ENCODE assay signal across 14 mouse cellular contexts in the genomic region with DNA sequence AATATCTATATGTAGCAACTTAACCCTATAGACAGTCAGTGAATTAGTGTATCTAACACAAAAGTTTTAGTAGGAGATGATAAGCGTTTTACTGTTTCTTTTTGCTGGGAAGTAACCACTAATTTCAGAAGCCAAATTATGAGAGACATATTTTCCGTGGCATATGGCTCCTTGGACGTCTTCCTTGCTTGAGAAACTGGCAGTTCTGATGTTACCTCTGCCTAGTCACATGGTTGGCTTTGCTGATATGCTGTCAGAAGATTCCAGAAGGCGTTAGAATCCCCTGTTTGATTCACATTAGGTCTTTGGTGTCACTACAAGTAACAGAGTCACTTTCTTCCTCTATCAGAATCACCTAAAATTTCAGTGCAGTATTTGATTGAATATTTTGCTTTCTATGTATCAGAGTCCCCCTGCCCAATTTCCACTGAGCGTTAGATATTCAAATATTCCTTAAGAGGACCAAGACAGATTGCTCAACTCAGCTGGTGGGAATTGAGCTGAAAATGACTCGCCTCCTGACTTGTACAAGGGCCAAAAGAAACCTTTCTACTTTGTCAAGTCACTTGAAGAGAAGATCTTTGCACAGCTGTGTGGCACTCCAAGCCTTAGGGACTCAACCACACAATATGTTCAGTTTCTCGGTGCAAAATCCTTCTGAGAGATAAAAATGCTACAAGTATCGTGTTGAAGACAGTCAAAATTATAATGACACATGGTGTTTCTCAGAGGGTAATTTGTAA.
DNase-seq lines count a peak whose midpoint lies in the region; ATAC-seq and TF ChIP-seq lines count a peak whose summit lies in the region.
"Had no signal": no experiment of that assay in that cellular context is flagged by ENCODE, and none has a peak within 500 bp of the region (broad histone marks: within the 10 kb centered on the region; RNA-seq: fewer than 3 reads in every experiment).

No protein-coding gene starts in this region.

- H3K9me3 ChIP-seq in MEL (replicated peaks; ENCODE audit: insufficient read depth, low read length), result no peaks in the 10 kb centered on the region
- H3K9me3 ChIP-seq: embryonic facial prominence, embryonic 13.5 days; liver, embryonic 13.5 days; neural tube, embryonic 13.5 days had no signal

- no peak for TF ChIP-seq RAD21 in MEL (IDR thresholded peaks at IDR 0.05; ENCODE audit: low read depth, low read length)

- WGBS in cerebellum, adult 2 months, result 19% methylated on average over 8 of the region's 8 CpGs

- H3K4me3 ChIP-seq in MEL (ENCODE audit: control insufficient read depth in 1 of 2, insufficient read depth in 1 of 2, low read depth in 2 of 2, low read length in 2 of 2), result no peak overlapping the region; a peak in 1 of 4 replicates
- no peak overlapping the region for H3K4me3 ChIP-seq in cerebellum, adult 2 months (replicated peaks; ENCODE audit: insufficient read depth, low read depth, low read length)
- H3K4me3 ChIP-seq: embryonic facial prominence, embryonic 13.5 days; liver, embryonic 13.5 days; neural tube, embryonic 13.5 days had no signal

- H3K36me3 ChIP-seq in MEL (ENCODE audit: control insufficient read depth in 1 of 2, insufficient read depth in 2 of 2, low read length in 2 of 2), result peaks cover 0 to 3% of the 10 kb centered on the region in 2 experiments; a peak in 2 of 4 replicates
- H3K36me3 ChIP-seq: embryonic facial prominence, embryonic 13.5 days; liver, embryonic 13.5 days; neural tube, embryonic 13.5 days had no signal

- H3K9ac ChIP-seq in MEL (ENCODE audit: control insufficient read depth, low read depth, low read length, poor library complexity, severe bottlenecking), result no peak overlapping the region
- H3K9ac ChIP-seq: embryonic facial prominence, embryonic 13.5 days; liver, embryonic 13.5 days; neural tube, embryonic 13.5 days had no signal

- H3K4me1 ChIP-seq in MEL (ENCODE audit: control insufficient read depth in 1 of 2, insufficient read depth in 2 of 2, low read length in 2 of 2), result peaks cover 0 to 18% of the 10 kb centered on the region in 2 experiments; a peak in 2 of 4 replicates
- peaks cover 9% of the 10 kb centered on the region; the same call in 1 of the 2 replicates for H3K4me1 ChIP-seq in cerebellum, adult 2 months (ENCODE audit: control insufficient read depth, insufficient read depth, low read length)
- H3K4me1 ChIP-seq: embryonic facial prominence, embryonic 13.5 days; liver, embryonic 13.5 days; neural tube, embryonic 13.5 days had no signal

- no peak for TF ChIP-seq EP300 in MEL (IDR thresholded peaks at IDR 0.05; ENCODE audit: low read depth in 1 of 2, low read length in 2 of 2)

- ATAC-seq in megakaryocyte-erythroid progenitor cell, adult 5-6 weeks (replicated peaks; ENCODE audit: low FRiP score, low TSS enrichment, poor library complexity, severe bottlenecking), result no peak

- TF ChIP-seq POLR2A in MEL (IDR thresholded peaks at IDR 0.05; ENCODE audit: control insufficient read depth in 1 of 2, insufficient read depth in 1 of 2, low read depth in 1 of 2, low read length in 2 of 2, poor library complexity in 1 of 2), result no peak
- no peak for TF ChIP-seq POLR2A in cerebellum, adult 2 months (IDR thresholded peaks at IDR 0.05; ENCODE audit: borderline replicate concordance, insufficient read depth, low read length)

- no peak for TF ChIP-seq CTCF in MEL (IDR thresholded peaks at IDR 0.05 in 2 of 3, conservative IDR thresholded peaks at IDR 0.05 in 1 of 3; ENCODE audit: control insufficient read depth in 1 of 3, insufficient read depth in 1 of 3, low read depth in 2 of 3, low read length in 3 of 3, poor library complexity in 1 of 3, severe bottlenecking in 1 of 3)
- no peak for TF ChIP-seq CTCF in cerebellum, adult 2 months (IDR thresholded peaks at IDR 0.05; ENCODE audit: borderline replicate concordance, insufficient read depth, low read depth, low read length)

- H3K27ac ChIP-seq in MEL (ENCODE audit: control insufficient read depth, low read depth, low read length), result no peak overlapping the region
- no peak overlapping the region for H3K27ac ChIP-seq in cerebellum, adult 2 months (ENCODE audit: insufficient read depth, low read length)
- H3K27ac ChIP-seq: embryonic facial prominence, embryonic 13.5 days; liver, embryonic 13.5 days; neural tube, embryonic 13.5 days had no signal

- H3K79me2 ChIP-seq in MEL (ENCODE audit: control insufficient read depth, insufficient read depth, low read length, poor library complexity), result no peaks in the 10 kb centered on the region

- H3K27me3 ChIP-seq in MEL (ENCODE audit: control insufficient read depth in 1 of 2, insufficient read depth in 2 of 2, low read length in 2 of 2), result no peaks in the 10 kb centered on the region
- H3K27me3 ChIP-seq in cerebellum, adult 2 months (ENCODE audit: control insufficient read depth, insufficient read depth, low read length), result no peaks in the 10 kb centered on the region
- H3K27me3 ChIP-seq: embryonic facial prominence, embryonic 13.5 days; liver, embryonic 13.5 days; neural tube, embryonic 13.5 days had no signal

- peak; percentile 11 to 50 for DNase-seq in frontal cortex, adult 2 months (ENCODE audit: extremely low spot score in 1 of 2, low spot score in 1 of 2)
- DNase-seq in frontal cortex, postnatal 10 days (ENCODE audit: low spot score in 2 of 2), result no peak
- DNase-seq in MEL (ENCODE audit: low read depth, low spot score), result no peak
- peak; percentile 40 to 77 for DNase-seq in cerebellum, adult 2 months
- DNase-seq in layer of hippocampus, adult 8-10 months (ENCODE audit: low spot score in 2 of 2), result peak; percentile 19 to 26
- DNase-seq in T-cell, adult 2 months (ENCODE audit: low spot score), result no peak
- DNase-seq: heart, adult 18-20 months; heart, postnatal 14 days; liver, embryonic 13.5 days; lung, postnatal 14 days; thymus, postnatal 14 days had no signal

TF ChIP-seq in MEL, 35 proteins besides CTCF, POLR2A, EP300 and RAD21:
- TF ChIP-seq MAZ (IDR thresholded peaks at IDR 0.05; ENCODE audit: low read depth, low read length) (no peak), HCFC1 (IDR thresholded peaks at IDR 0.05; ENCODE audit: low read depth, low read length) (no peak), GATA1 (IDR thresholded peaks at IDR 0.05; ENCODE audit: low read depth, low read length) (no peak), USF1 (IDR thresholded peaks at IDR 0.05; ENCODE audit: low read depth, low read length) (peak; percentile 48; the same call in 1 of the 2 replicates), RCOR1 (IDR thresholded peaks at IDR 0.05; ENCODE audit: low read depth, low read length) (no peak), ZC3H11A (IDR thresholded peaks at IDR 0.05; ENCODE audit: low read depth, low read length) (no peak), CHD1 (IDR thresholded peaks at IDR 0.05; ENCODE audit: low read depth, low read length) (no peak)

Comparison
In these comparisons a context has a peak if more than half of its experiments do, and no peak if none do; other contexts are left out.
1. DNase-seq: peak in frontal cortex, adult 2 months (2 of 2), cerebellum, adult 2 months (2 of 2) and layer of hippocampus, adult 8-10 months (2 of 2); none in frontal cortex, postnatal 10 days (0 of 2), MEL (single experiment) and T-cell, adult 2 months (single experiment).